Mouse (Mus musculus): ENCODE data around the gene Aifm2. TPM values are rescaled to one million over a fixed set of nuclear protein-coding genes. Genes with fewer than 3 reads are reported as not detected.

The Aifm2 gene
- 4.4 TPM for polyA plus RNA-seq (2014; fragmentation: Illumina TruSeq; extraction: RNeasy Lipid Tissue Mini Kit (QIAGEN cat#74804))

GRCm38 (mm10) chr10:61714771-61715461, at the start of gene Aifm2:
Gene Aifm2, plus strand, starts transcription at chr10:61715263.

DNA sequence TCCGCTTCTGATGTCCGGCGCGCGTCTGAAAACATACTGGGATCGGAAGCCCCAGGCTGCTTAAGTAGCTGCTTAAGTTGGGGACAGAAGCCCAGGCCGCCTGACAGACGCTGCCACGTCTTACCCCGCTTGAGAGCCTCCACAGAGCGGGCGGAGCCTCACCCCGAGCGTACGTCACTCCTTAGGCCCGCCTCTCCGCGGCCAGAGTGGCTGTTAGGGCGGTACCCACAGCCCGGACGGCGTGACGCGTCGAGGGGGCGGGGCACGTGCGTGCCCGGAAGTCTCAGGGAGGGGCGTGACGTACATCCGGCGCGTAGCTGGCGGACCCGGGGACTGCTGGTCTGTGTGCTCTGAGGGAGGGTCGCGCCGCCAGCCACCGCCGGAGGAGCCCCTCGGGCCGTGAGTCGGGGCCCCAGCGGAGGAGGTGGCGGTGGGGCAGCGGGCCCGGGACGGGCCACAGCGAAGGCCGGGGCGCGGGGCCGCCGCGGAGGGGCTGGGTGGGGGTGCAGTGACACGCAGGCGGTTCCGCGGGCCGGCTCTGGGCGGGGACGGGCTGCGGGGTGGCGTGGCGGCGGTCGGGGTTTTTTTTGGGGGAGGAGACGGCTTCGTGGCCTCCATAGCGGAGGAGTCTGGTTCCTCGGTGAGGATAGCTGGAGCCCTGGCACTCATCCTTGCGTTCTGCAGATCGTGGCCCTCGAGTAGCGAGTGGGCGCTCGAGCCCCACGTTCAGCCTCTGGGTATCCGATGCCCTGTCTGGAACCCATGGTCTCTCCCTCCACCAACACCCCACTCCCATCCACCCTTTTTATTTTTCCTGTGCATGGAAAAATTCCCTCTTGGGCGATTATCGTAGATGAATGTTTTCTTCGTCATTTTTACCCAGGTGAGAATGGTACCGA, 34.8 kb upstream of the Aifm2 start, which contains the start of gene Sar1a:
Gene Sar1a (plus strand): TSS at position 285 of the 899 bp plus-strand sequence.

GRCm38 (mm10) chr10:61694870-61695670, 20.0 kb upstream of the Aifm2 start, which contains the start of gene Tysnd1:
Gene Tysnd1, plus strand, starts transcription at chr10:61695514.

DNA sequence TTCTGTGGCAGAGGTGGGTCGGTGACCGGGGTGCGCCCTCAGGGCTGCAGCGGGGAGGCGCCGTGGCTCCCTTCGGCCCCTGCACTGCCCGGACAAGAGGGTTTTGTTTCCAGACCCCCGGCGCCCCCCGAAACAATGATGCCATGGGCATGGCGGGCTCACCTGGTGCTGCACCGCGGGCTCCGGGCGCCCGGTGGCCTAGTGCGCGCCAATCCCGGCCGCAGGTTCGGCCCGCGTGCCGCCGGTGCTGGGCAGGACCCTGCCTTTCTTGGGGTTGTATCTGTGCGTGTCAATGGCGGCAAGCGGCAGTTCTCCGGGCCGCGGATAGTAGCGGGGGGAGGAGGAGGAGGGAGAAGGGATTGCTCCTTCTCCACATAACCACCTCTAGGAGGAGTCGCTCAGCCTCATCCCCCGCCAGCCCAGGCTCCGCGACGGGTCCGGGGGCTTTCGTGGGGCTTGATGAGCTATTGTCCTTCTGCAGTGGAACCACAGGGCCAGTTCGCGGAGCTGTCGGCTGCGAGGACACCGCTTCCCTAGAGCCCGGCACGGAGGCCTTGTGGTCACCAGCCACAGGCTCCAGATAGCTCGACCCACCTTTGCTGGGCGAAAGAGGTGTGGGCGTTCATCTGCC, 68.7 kb downstream of the Aifm2 start, which contains the start of gene H2afy2:
Gene H2afy2 (minus strand): TSS at position 527 of the 631 bp plus-strand sequence.

Other genes starting within 250 kb of the Aifm2 start
- 1.3 TPM for gene Lrrc20, start 239.5 kb upstream of the Aifm2 start, polyA plus RNA-seq (2014; fragmentation: Illumina TruSeq; extraction: RNeasy Lipid Tissue Mini Kit (QIAGEN cat#74804))
- gene Npffr1, start 119.8 kb upstream of the Aifm2 start, polyA plus RNA-seq (2014; fragmentation: Illumina TruSeq; extraction: RNeasy Lipid Tissue Mini Kit (QIAGEN cat#74804)) = not detected
- 92.8 TPM for gene Ppa1, start 66.7 kb upstream of the Aifm2 start, polyA plus RNA-seq (2014; fragmentation: Illumina TruSeq; extraction: RNeasy Lipid Tissue Mini Kit (QIAGEN cat#74804))
- 379 TPM for gene Sar1a, start 35.0 kb upstream of the Aifm2 start, polyA plus RNA-seq (2014; fragmentation: Illumina TruSeq; extraction: RNeasy Lipid Tissue Mini Kit (QIAGEN cat#74804))
- gene Tysnd1, start 19.7 kb upstream of the Aifm2 start, polyA plus RNA-seq (2014; fragmentation: Illumina TruSeq; extraction: RNeasy Lipid Tissue Mini Kit (QIAGEN cat#74804)) = 0.46 TPM
- gene H2afy2, start 68.9 kb downstream of the Aifm2 start, polyA plus RNA-seq (2014; fragmentation: Illumina TruSeq; extraction: RNeasy Lipid Tissue Mini Kit (QIAGEN cat#74804)) = 37.4 TPM